Mouse (Mus musculus) myocyte (in vitro differentiated cells): ENCODE measurements around the gene Adamts4. TPM values are rescaled to one million over a fixed set of nuclear protein-coding genes. Genes with fewer than 3 reads are reported as not detected.

Experiments
- H3K27me3 ChIP-seq: one replicate; pipeline ENCODE4 v1.6.1; 2011; ENCODE audit not compliant: control insufficient read depth, insufficient read depth, insufficient read length
- H3K36me3 ChIP-seq: one replicate; pipeline ENCODE4 v1.6.1; 2011; ENCODE audit not compliant: control insufficient read depth, insufficient read depth
- H3K4me2 ChIP-seq: one replicate; pipeline ENCODE4 v1.6.1; 2011; ENCODE audit warnings: low read depth, control low read depth
- H3K4me3 ChIP-seq: one replicate; pipeline ENCODE4 v1.5.1; 2011; ENCODE audit warnings: mild to moderate bottlenecking, control low read depth, moderate library complexity
- H3K79me2 ChIP-seq: one replicate; pipeline ENCODE4 v1.6.1; 2011; ENCODE audit not compliant: control insufficient read depth, insufficient read depth
- H3ac ChIP-seq: one replicate; pipeline ENCODE4 v1.6.1; 2011; ENCODE audit not compliant: control insufficient read depth, insufficient read length
- CEBPB ChIP-seq: IDR thresholded peaks from 2 replicates; pipeline ENCODE4 v1.6.1; 2011; ENCODE audit warnings: mild to moderate bottlenecking, moderate library complexity; ENCODE audit not compliant: poor library complexity, insufficient read depth, severe bottlenecking
- E2F4 ChIP-seq: IDR thresholded peaks from one replicate; pipeline ENCODE4 v1.6.1; 2011; ENCODE audit warnings: mild to moderate bottlenecking, control low read depth, moderate library complexity; ENCODE audit not compliant: insufficient read depth
- MAX ChIP-seq: IDR thresholded peaks from one replicate; pipeline ENCODE4 v1.6.1; 2011; ENCODE audit warnings: low read depth, mild to moderate bottlenecking, control low read depth
- MYOD1 ChIP-seq, 3 experiments: IDR thresholded peaks; one replicate each; pipeline ENCODE4 v1.6.1; 2011; ENCODE audit warnings: control low read depth in 2 of 3, low read depth in 2 of 3, mild to moderate bottlenecking in 2 of 3, moderate library complexity in 1 of 3; ENCODE audit not compliant: insufficient read length in 2 of 3, control insufficient read depth in 1 of 3
- MYOG ChIP-seq, 3 experiments: IDR thresholded peaks; one replicate each; pipeline ENCODE4 v1.6.1; 2011; ENCODE audit warnings: control low read depth in 2 of 3, low read depth in 2 of 3, mild to moderate bottlenecking in 2 of 3; ENCODE audit not compliant: insufficient read length in 2 of 3, control insufficient read depth in 1 of 3, insufficient read depth in 1 of 3
- POLR2A ChIP-seq: IDR thresholded peaks from one replicate; pipeline ENCODE4 v1.6.1; 2011; ENCODE audit warnings: low read depth, mild to moderate bottlenecking, control low read depth, moderate library complexity; ENCODE audit not compliant: insufficient read length
- POLR2AphosphoS2 ChIP-seq: IDR thresholded peaks from one replicate; pipeline ENCODE4 v1.6.1; 2011; ENCODE audit warnings: low read depth, control low read depth; ENCODE audit not compliant: insufficient read length
- REST ChIP-seq: IDR thresholded peaks from one replicate; pipeline ENCODE4 v1.6.1; 2011; ENCODE audit warnings: mild to moderate bottlenecking, control low read depth, moderate library complexity; ENCODE audit not compliant: insufficient read depth, insufficient read length
- SRF ChIP-seq: IDR thresholded peaks from one replicate; pipeline ENCODE4 v1.6.1; 2011; ENCODE audit warnings: low read depth; ENCODE audit not compliant: control insufficient read depth, insufficient read length
- TCF12 ChIP-seq: IDR thresholded peaks from one replicate; pipeline ENCODE4 v1.6.1; 2011; ENCODE audit warnings: mild to moderate bottlenecking, control low read depth; ENCODE audit not compliant: poor library complexity, insufficient read depth, severe bottlenecking
- TCF3 ChIP-seq: IDR thresholded peaks from one replicate; pipeline ENCODE4 v1.6.1; 2011; ENCODE audit warnings: low read depth, control low read depth; ENCODE audit not compliant: insufficient read length
- USF1 ChIP-seq: IDR thresholded peaks from one replicate; pipeline ENCODE4 v1.6.1; 2011; ENCODE audit warnings: low read depth, mild to moderate bottlenecking, control low read depth, moderate library complexity
- polyA plus RNA-seq: library from polyadenylated mRNA; unstranded; fragments of >200 nt; fragmentation: generic; extraction: Trizol; gene quantifications from one replicate; pipeline ENCODE4 v1.2.1, GENCODE M21; 2012; ENCODE audit warnings: missing spikeins

The Adamts4 gene
- 15.0 TPM for polyA plus RNA-seq

DNA sequence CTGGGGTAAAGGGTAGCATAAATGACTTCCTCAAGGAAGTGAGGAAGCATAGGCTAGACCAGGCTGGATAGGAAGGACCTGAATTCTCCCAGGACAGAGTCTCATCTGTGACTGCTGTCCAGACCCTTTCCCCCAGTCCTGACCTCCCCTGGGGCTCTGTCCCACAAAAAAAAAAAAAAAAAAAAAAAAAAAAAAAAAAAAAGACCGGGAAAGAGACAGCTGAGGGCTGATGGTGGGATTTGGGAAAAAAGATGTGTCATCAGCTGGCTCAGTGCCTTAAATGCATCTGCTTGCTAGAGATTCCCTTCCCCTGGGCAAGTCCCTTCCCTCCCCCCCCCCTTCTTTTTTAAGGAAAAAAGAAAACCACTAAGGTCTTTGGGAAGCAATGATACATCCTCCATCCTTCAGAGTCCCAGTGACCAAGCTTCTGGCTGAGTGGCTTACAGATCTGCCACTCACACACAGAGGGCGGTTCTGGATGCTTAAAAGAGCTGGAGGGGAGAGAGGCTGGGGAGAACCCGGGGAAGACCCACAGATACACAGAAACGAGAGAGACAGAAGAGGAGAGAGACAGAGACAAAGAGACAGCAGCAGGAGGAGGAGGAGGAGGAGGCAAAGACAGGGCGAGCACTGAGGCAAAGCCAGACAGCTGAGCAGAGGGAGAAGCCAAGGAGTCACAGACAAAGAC is at the start of gene Adamts4:
Gene Adamts4, plus strand, starts transcription at position 509 of the 688 bp plus-strand sequence.
- peaks cover 17% of the 10 kb centered on the region for H3K79me2 ChIP-seq
- TF ChIP-seq MYOG (IDR thresholded peaks at IDR 0.05; ENCODE audit: control insufficient read depth in 1 of 3, insufficient read depth in 1 of 3, insufficient read length in 2 of 3, low read depth in 2 of 3) (no peak), SRF (no peak), TCF12 (no peak), USF1 (no peak), MYOD1 (IDR thresholded peaks at IDR 0.05; ENCODE audit: control insufficient read depth in 1 of 3, insufficient read length in 2 of 3, low read depth in 2 of 3) (no peak), CEBPB (no peak), POLR2A (peak; percentile 68), POLR2AphosphoS2 (peak; percentile 78), MAX (no peak), REST (no peak)
- H3K4me3 ChIP-seq, result peak within 1 kb of the TSS; percentile 51
- H3K4me2 ChIP-seq, result peak within 1 kb of the TSS; percentile 98
- no peaks in the 10 kb centered on the region for H3K36me3 ChIP-seq
- no peak within 1 kb of the TSS for H3ac ChIP-seq
- no peaks in the 10 kb centered on the region for H3K27me3 ChIP-seq

DNA sequence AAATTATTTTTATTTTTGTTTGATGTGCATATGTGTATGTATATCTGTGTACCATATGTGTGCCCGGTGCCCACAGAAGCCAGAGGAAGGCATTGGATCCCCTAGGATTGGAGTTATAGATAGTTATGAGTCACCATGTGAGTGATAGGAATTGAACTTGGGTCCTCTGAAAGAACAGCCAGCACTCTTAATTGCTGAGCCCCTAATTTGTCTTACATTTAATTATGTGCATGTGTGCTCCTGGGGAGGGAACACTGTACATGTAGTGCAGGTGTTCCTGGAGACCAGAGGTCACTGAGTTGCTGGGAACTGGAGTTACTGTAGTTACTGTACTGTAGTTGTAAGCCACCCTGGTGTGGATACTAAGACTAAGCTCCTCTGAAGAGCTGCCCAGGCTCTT is 49.5 kb upstream of the Adamts4 start:
- Histone ChIP-seq H3K4me2 (no peak overlapping the region), H3K79me2 (no peaks in the 10 kb centered on the region), H3K36me3 (no peaks in the 10 kb centered on the region), H3K4me3 (no peak overlapping the region), H3K27me3 (no peaks in the 10 kb centered on the region), H3ac (no peak overlapping the region)
- TF ChIP-seq REST (no peak), TCF3 (no peak), POLR2AphosphoS2 (no peak), TCF12 (no peak), CEBPB (no peak), POLR2A (no peak), MAX (no peak), USF1 (no peak)

DNA sequence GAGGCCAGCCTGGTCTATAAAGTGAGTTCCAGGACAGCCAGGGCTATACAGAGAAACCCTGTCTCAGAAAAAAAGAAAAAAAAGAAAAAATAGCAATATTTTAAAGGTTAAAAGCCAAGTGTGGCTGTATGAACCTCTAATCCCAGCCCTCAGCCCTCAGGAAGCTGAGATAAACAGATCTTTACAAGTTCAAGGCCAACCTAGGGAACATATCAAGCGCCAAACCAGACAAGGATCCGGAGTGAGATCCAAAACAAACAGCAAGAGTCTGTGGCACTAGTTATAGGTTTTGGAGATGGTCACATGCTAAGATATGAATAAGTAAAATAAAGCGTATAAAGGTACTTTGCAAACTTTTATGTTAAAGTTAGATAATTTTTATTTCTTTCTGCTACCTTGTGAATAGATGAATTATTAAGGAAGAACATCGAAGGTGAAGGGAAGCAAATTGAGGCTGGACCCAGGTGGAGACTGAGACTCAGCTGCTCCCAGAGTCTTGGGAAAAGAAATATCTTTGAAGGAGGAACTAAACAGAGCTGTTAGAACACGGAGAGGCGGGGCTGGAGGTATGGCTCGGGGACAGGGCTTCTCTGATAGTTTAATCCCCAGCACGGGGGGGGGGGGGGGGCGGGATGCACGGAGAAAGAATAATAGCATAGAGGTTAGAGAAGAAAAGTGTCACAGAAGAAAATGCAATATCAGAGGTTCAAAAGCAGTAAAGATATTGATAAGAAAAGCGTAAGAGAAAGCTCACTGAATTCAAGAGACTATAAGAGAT is 46.6 kb upstream of the Adamts4 start:
- TF ChIP-seq MYOG (IDR thresholded peaks at IDR 0.05; ENCODE audit: control insufficient read depth in 1 of 3, insufficient read depth in 1 of 3, insufficient read length in 2 of 3, low read depth in 2 of 3), result no peak
- TF ChIP-seq POLR2A, result no peak
- TF ChIP-seq MAX, result no peak
- no peak for TF ChIP-seq TCF3
- TF ChIP-seq REST, result no peak
- TF ChIP-seq CEBPB, result no peak
- no peak for TF ChIP-seq TCF12
- no peak for TF ChIP-seq E2F4
- TF ChIP-seq MYOD1 (IDR thresholded peaks at IDR 0.05; ENCODE audit: control insufficient read depth in 1 of 3, insufficient read length in 2 of 3, low read depth in 2 of 3), result no peak
- no peak overlapping the region for H3K4me2 ChIP-seq
- no peaks in the 10 kb centered on the region for H3K27me3 ChIP-seq
- H3K79me2 ChIP-seq, result no peaks in the 10 kb centered on the region
- no peak overlapping the region for H3ac ChIP-seq
- H3K36me3 ChIP-seq, result no peaks in the 10 kb centered on the region
- no peak overlapping the region for H3K4me3 ChIP-seq

DNA sequence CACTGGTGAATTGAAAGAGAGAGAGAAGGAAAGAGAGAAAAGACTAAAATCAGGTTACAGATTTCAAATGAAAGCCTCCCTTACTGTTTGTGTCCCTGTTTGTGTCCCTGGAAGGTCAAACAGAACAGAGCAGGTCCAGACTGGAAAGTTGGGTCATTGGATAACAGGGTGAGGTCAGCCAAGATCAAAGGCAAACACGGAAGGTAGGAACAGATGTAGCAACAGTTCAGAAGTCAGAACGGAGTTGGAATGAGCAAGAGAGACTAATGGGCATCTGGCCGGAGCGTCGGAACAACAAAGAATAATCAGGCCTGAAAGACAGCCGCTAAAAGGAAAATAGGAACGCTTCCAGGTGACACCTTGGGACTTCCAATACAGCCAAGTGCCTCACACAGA is 46.0 kb upstream of the Adamts4 start:
- H3K36me3 ChIP-seq, result no peaks in the 10 kb centered on the region
- no peak overlapping the region for H3ac ChIP-seq
- H3K4me3 ChIP-seq, result no peak overlapping the region

More for the DNA sequence above, 46.0 kb upstream of the Adamts4 start:
- Histone ChIP-seq H3K4me2 (no peak overlapping the region), H3K27me3 (no peaks in the 10 kb centered on the region), H3K79me2 (no peaks in the 10 kb centered on the region)
- TF ChIP-seq TCF3 (no peak), MYOD1 (IDR thresholded peaks at IDR 0.05; ENCODE audit: control insufficient read depth in 1 of 3, insufficient read length in 2 of 3, low read depth in 2 of 3) (no peak), SRF (no peak), TCF12 (no peak), MYOG (IDR thresholded peaks at IDR 0.05; ENCODE audit: control insufficient read depth in 1 of 3, insufficient read depth in 1 of 3, insufficient read length in 2 of 3, low read depth in 2 of 3) (no peak), USF1 (no peak), CEBPB (no peak)
